In genomic region chr15:31471529-31471928, GRCm38 (mm10) we compare ENCODE assay signal across 22 mouse cellular contexts. TPM values are rescaled to one million over a fixed set of nuclear protein-coding genes. Genes with fewer than 3 reads are reported as not detected.
DNase-seq lines count a peak whose midpoint lies in the region; TF ChIP-seq lines count a peak whose summit lies in the region.
"Had no signal": no experiment of that assay in that cellular context is flagged by ENCODE, and none has a peak within 500 bp of the region (broad histone marks: within the 10 kb centered on the region; RNA-seq: fewer than 3 reads in every experiment).

No protein-coding gene starts in this region.

- no peak overlapping the region for H3K27ac ChIP-seq in CH12.LX (ENCODE audit: insufficient read depth, low read depth)
- H3K27ac ChIP-seq: embryonic facial prominence, embryonic 13.5 days; embryonic facial prominence, embryonic 15.5 days; forebrain, embryonic 10.5 days; forebrain, embryonic 12.5 days had no signal

- no peak overlapping the region for H3K4me3 ChIP-seq in CH12.LX (replicated peaks in 1 of 3; ENCODE audit: low read depth in 2 of 3, low read length in 2 of 3, poor library complexity in 1 of 3)
- H3K4me3 ChIP-seq: embryonic facial prominence, embryonic 13.5 days; embryonic facial prominence, embryonic 15.5 days; erythroblast, embryonic 14.5 days; forebrain, embryonic 10.5 days; forebrain, embryonic 12.5 days had no signal

- H3K4me2 ChIP-seq in CH12.LX (ENCODE audit: insufficient read depth, low read depth, poor library complexity, severe bottlenecking) = no peak overlapping the region
- H3K4me2 ChIP-seq: embryonic facial prominence, embryonic 13.5 days; embryonic facial prominence, embryonic 15.5 days; forebrain, embryonic 12.5 days had no signal

- dilution Hi-C loops in CH12.LX (cut with MboI; ENCODE audit: extremely low pct_ligation_motif_present, extremely low pct_unique_long_range_greater_than_20kb, low sequenced_read_pairs) = no loop called here

- H3K9ac ChIP-seq in CH12.LX (ENCODE audit: insufficient read depth, low read depth) = no peak overlapping the region
- H3K9ac ChIP-seq: embryonic facial prominence, embryonic 13.5 days; embryonic facial prominence, embryonic 15.5 days; forebrain, embryonic 12.5 days had no signal

- no peak for TF ChIP-seq POLR2A in CH12.LX (IDR thresholded peaks at IDR 0.05; ENCODE audit: low read depth, low read length)

- TF ChIP-seq RAD21 in CH12.LX (IDR thresholded peaks at IDR 0.05; ENCODE audit: low read depth, low read length) = no peak

- peaks cover 3 to 66% of the 10 kb centered on the region in 2 experiments; a peak in 2 of 4 replicates for H3K4me1 ChIP-seq in CH12.LX (ENCODE audit: control insufficient read depth in 1 of 2, insufficient read depth in 2 of 2)
- H3K4me1 ChIP-seq: embryonic facial prominence, embryonic 13.5 days; embryonic facial prominence, embryonic 15.5 days; forebrain, embryonic 10.5 days; forebrain, embryonic 12.5 days had no signal

- TF ChIP-seq CTCF in CH12.LX (conservative IDR thresholded peaks at IDR 0.05 in 1 of 2, IDR thresholded peaks at IDR 0.05 in 1 of 2; ENCODE audit: low read depth in 2 of 2, low read length in 2 of 2) = no peak

- peak; percentile 43 for DNase-seq in gastrocnemius, adult 18-20 months (ENCODE audit: low spot score)
- DNase-seq in gastrocnemius, adult 8-10 months (ENCODE audit: low spot score in 2 of 2) = no peak
- no peak for DNase-seq in CH12.LX (ENCODE audit: extremely low read depth)
- DNase-seq in skeletal muscle tissue, adult 2 months (ENCODE audit: low read depth, low spot score) = peak; percentile 48
- no peak for DNase-seq in urinary bladder, adult 18-20 months (ENCODE audit: low spot score in 2 of 2)
- DNase-seq: adrenal gland, adult 2 months; adrenal gland, postnatal 10 days; adrenal gland, postnatal 25 days; B cell, adult 2 months; cerebellum, adult 11 months; cerebellum, adult 18-20 months; cerebellum, adult 8-10 months; cerebellum, adult 9-11 months; cerebellum, postnatal 14 days; cerebellum, postnatal 36 days; embryo, embryonic 11 days had no signal

- in situ Hi-C loops in CH12.LX (cut with MboI; ENCODE audit: low pct_ligation_motif_present, low pct_unique_long_range_greater_than_20kb, low sequenced_read_pairs) = no loop called here

- TF ChIP-seq EP300 in CH12.LX (IDR thresholded peaks at IDR 0.05; ENCODE audit: low read length) = no peak

- H3K36me3 ChIP-seq in CH12.LX (replicated peaks in 1 of 2; ENCODE audit: control insufficient read depth in 1 of 2, insufficient read depth in 1 of 2, low read length in 1 of 2) = peaks cover 22 to 58% of the 10 kb centered on the region in 2 experiments

- no peaks in the 10 kb centered on the region for H3K27me3 ChIP-seq in CH12.LX (replicated peaks)
- H3K27me3 ChIP-seq: embryonic facial prominence, embryonic 13.5 days; embryonic facial prominence, embryonic 15.5 days; forebrain, embryonic 12.5 days had no signal

- no peaks in the 10 kb centered on the region for H3K9me3 ChIP-seq in CH12.LX (replicated peaks; ENCODE audit: low read length)
- H3K9me3 ChIP-seq: embryonic facial prominence, embryonic 13.5 days; embryonic facial prominence, embryonic 15.5 days; forebrain, embryonic 10.5 days; forebrain, embryonic 12.5 days had no signal

- no peaks in the 10 kb centered on the region for H3K79me2 ChIP-seq in CH12.LX (replicated peaks; ENCODE audit: control insufficient read depth, extremely low read depth, insufficient read depth, poor library complexity, severe bottlenecking)

TF ChIP-seq in CH12.LX, 34 proteins besides CTCF, POLR2A, EP300 and RAD21:
- no peak for TF ChIP-seq MYC (IDR thresholded peaks at IDR 0.05; ENCODE audit: low read depth, low read length)
- TF ChIP-seq MEF2A (IDR thresholded peaks at IDR 0.05; ENCODE audit: borderline replicate concordance, low read depth, low read length) = peak; percentile 38; the same call in 1 of the 2 replicates
- no peak for TF ChIP-seq KAT2A (IDR thresholded peaks at IDR 0.05; ENCODE audit: insufficient replicate concordance, low read length)
- TF ChIP-seq RCOR1 (conservative IDR thresholded peaks at IDR 0.05; ENCODE audit: low read depth, low read length) = no peak
- TF ChIP-seq ETS1 (conservative IDR thresholded peaks at IDR 0.05; ENCODE audit: low read depth, low read length) = peak; percentile 52
- TF ChIP-seq MAFK (IDR thresholded peaks at IDR 0.05; ENCODE audit: insufficient replicate concordance, low read length) = no peak

RNA-seq across cellular contexts. Expression of gene Ropn1l, which starts 18.0 kb away (rescaled TPM):
- total RNA-seq in gastrocnemius, adult 18-20 months (2021) = not detected
- total RNA-seq in gastrocnemius, adult 8-10 months (2022) = not detected
- total RNA-seq in CH12.LX (2012; rRNA removed) (2.1 and 2.9 TPM in 2 replicates), CH12.LX (2014; rRNA removed) (2.0 and 2.6 TPM in 2 replicates)
- polyA plus RNA-seq in CH12.LX (2012; ENCODE audit: insufficient read length, low read depth) = 1.1 and 1.7 TPM in 2 replicates
- total RNA-seq: ES-E14 had no signal

RNA-seq across cellular contexts. Expression of gene March6, which starts 59.3 kb away (rescaled TPM):
- 100 to 1,000 TPM; 135 to 145 TPM for total RNA-seq in gastrocnemius, adult 18-20 months (2021)
- 100 to 1,000 TPM; 142 to 173 (median 149) TPM for total RNA-seq in gastrocnemius, adult 8-10 months (2022)
- total RNA-seq in CH12.LX (2012; rRNA removed) (18.0 and 18.3 TPM in 2 replicates), CH12.LX (2014; rRNA removed) (29.1 and 29.3 TPM in 2 replicates)
- 32.2 and 41.4 TPM in 2 replicates for polyA plus RNA-seq in CH12.LX (2012; ENCODE audit: insufficient read length, low read depth)

Comparison
In these comparisons a context has a peak if more than half of its experiments do, and no peak if none do; other contexts are left out.
1. DNase-seq: peak in gastrocnemius, adult 18-20 months (single experiment) and skeletal muscle tissue, adult 2 months (single experiment); none in gastrocnemius, adult 8-10 months (0 of 2), CH12.LX (single experiment) and urinary bladder, adult 18-20 months (0 of 2).
2. RNA of gene March6, which starts 59.3 kb away (total RNA-seq): 142 to 173 TPM in gastrocnemius, adult 8-10 months and 135 to 145 TPM in gastrocnemius, adult 18-20 months; 18.0 to 29.3 TPM in CH12.LX; every median in the first group is over 4 times any median in the second.